Mouse (Mus musculus): ENCODE data around the gene Prkca. TPM values are rescaled to one million over a fixed set of nuclear protein-coding genes. Genes with fewer than 3 reads are reported as not detected.

Gene Prkca
- total and polyA plus RNA-seq, 2 experiments from 2014 or later: 7.9 to 32.0 TPM

- H3K4me3 ChIP-seq (ENCODE audit: low read depth, low read length): no peak overlapping the region
- no peak overlapping the region for H3K9ac ChIP-seq (replicated peaks; ENCODE audit: low read length, poor library complexity, severe bottlenecking)
- no peak for TF ChIP-seq CTCF (IDR thresholded peaks at IDR 0.05)
- ATAC-seq (ENCODE audit: low FRiP score) (no peak), DNase-seq (ENCODE audit: low spot score) (no peak)
- H3K36me3 ChIP-seq (ENCODE audit: insufficient read depth, low read length): no peaks in the 10 kb centered on the region
- H3K27ac ChIP-seq (ENCODE audit: low read depth, low read length): no peak overlapping the region
- H3K27me3 ChIP-seq (ENCODE audit: insufficient read depth, low read length): no peaks in the 10 kb centered on the region
- no peak overlapping the region for H3K4me2 ChIP-seq (ENCODE audit: low read depth, low read length, poor library complexity, severe bottlenecking)
- H3K9me3 ChIP-seq (ENCODE audit: low read length): no peaks in the 10 kb centered on the region
- WGBS: 86% methylated on average over 4 of the region's 4 CpGs
- H3K4me1 ChIP-seq (ENCODE audit: insufficient read depth, low read length): no peaks in the 10 kb centered on the region
Observed at GRCm38 (mm10) chr11:108335536-108335935, 8.2 kb downstream of the Prkca start.

GRCm38 (mm10) chr11:108334658-108335057 lies 9.1 kb downstream of the Prkca start:
- ATAC-seq (ENCODE audit: low FRiP score) (no peak), DNase-seq (ENCODE audit: low spot score) (no peak)
- no peak for TF ChIP-seq CTCF (IDR thresholded peaks at IDR 0.05)
- Histone ChIP-seq H3K4me3 (ENCODE audit: low read depth, low read length) (no peak overlapping the region), H3K27me3 (ENCODE audit: insufficient read depth, low read length) (no peaks in the 10 kb centered on the region), H3K27ac (ENCODE audit: low read depth, low read length) (no peak overlapping the region), H3K36me3 (ENCODE audit: insufficient read depth, low read length) (no peaks in the 10 kb centered on the region), H3K4me1 (ENCODE audit: insufficient read depth, low read length) (no peaks in the 10 kb centered on the region), H3K4me2 (ENCODE audit: low read depth, low read length, poor library complexity, severe bottlenecking) (no peak overlapping the region), H3K9ac (replicated peaks; ENCODE audit: low read length, poor library complexity, severe bottlenecking) (no peak overlapping the region), H3K9me3 (ENCODE audit: low read length) (no peaks in the 10 kb centered on the region)
- 78% methylated on average over 3 of the region's 3 CpGs for WGBS

DNA sequence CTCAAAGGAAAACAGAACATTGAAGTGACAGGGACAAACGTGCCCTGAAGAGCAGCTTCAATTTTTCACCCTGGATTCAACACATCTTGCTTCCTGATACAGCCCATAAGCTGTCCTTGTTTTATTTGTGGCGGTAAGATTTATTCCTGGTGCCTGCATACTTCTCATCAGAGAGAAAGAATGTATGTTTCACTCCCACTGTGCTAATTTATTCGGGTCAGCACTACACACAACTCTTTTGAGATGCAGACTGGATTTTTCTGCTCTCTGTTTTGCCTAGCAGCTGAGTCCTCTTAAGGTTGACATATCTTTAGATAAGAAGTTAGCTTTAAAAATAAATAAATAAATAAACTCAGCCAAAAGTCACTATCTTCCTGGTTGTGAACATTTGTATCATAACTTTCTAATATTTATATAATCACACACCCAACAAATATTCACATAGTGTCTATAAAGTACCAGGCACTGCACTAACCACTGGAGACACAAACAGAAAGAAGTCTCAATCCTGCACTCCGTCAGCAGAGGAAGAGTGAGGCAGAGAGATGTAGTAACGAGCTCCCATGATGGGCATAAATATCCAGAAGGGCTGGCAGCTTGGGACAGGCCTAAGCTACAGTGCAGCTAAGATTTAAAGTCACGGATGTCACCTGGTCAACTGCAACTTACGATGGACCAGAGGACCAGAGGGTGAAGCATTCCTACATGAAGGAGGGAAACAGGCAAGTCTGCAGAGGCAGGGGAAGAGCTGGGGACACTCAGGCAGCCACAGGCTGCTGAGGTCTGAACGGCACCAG lies 9.9 kb downstream of the Prkca start:
- Histone ChIP-seq H3K36me3 (ENCODE audit: insufficient read depth, low read length) (no peaks in the 10 kb centered on the region), H3K4me1 (ENCODE audit: insufficient read depth, low read length) (no peaks in the 10 kb centered on the region), H3K4me3 (ENCODE audit: low read depth, low read length) (no peak overlapping the region), H3K27me3 (ENCODE audit: insufficient read depth, low read length) (no peaks in the 10 kb centered on the region), H3K27ac (ENCODE audit: low read depth, low read length) (no peak overlapping the region), H3K9me3 (ENCODE audit: low read length) (no peaks in the 10 kb centered on the region), H3K4me2 (ENCODE audit: low read depth, low read length, poor library complexity, severe bottlenecking) (no peak overlapping the region), H3K9ac (replicated peaks; ENCODE audit: low read length, poor library complexity, severe bottlenecking) (no peak overlapping the region)
- no peak for TF ChIP-seq CTCF (IDR thresholded peaks at IDR 0.05)
- 50% methylated on average over 8 of the region's 8 CpGs for WGBS
- DNase-seq (ENCODE audit: low spot score): no peak
- ATAC-seq (ENCODE audit: low FRiP score): no peak

DNA sequence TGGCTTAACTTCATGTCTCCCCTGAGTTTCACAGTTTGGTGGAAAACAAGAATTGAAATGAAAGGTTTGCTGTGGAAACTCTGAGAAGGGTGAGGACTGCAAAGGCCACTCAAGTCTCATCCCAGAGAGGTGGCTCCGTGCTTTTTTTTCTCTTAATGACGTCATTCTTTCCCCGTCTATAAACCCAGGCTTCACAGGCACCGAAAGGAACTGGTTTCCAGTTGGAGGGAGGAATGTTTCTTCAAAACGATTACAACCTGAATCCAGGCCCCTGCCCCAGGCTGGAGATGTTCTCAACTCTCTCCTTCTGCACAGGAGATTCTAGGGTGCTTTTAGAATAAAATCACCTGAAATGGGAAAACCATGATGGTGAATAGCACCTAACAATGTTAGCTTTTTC lies 10.7 kb downstream of the Prkca start:
- Histone ChIP-seq H3K27me3 (ENCODE audit: insufficient read depth, low read length) (no peaks in the 10 kb centered on the region), H3K4me3 (ENCODE audit: low read depth, low read length) (no peak overlapping the region), H3K4me1 (ENCODE audit: insufficient read depth, low read length) (no peaks in the 10 kb centered on the region), H3K4me2 (ENCODE audit: low read depth, low read length, poor library complexity, severe bottlenecking) (no peak overlapping the region), H3K9ac (replicated peaks; ENCODE audit: low read length, poor library complexity, severe bottlenecking) (no peak overlapping the region), H3K9me3 (ENCODE audit: low read length) (no peaks in the 10 kb centered on the region), H3K36me3 (ENCODE audit: insufficient read depth, low read length) (no peaks in the 10 kb centered on the region), H3K27ac (ENCODE audit: low read depth, low read length) (no peak overlapping the region)
- WGBS: 60% methylated on average over 5 of the region's 5 CpGs
- no peak for TF ChIP-seq CTCF (IDR thresholded peaks at IDR 0.05)
- ATAC-seq (ENCODE audit: low FRiP score) (no peak), DNase-seq (ENCODE audit: low spot score) (no peak)

- Histone ChIP-seq H3K36me3 (ENCODE audit: insufficient read depth, low read length) (no peaks in the 10 kb centered on the region), H3K9ac (replicated peaks; ENCODE audit: low read length, poor library complexity, severe bottlenecking) (no peak overlapping the region), H3K4me3 (ENCODE audit: low read depth, low read length) (no peak overlapping the region), H3K4me1 (ENCODE audit: insufficient read depth, low read length) (no peaks in the 10 kb centered on the region), H3K27ac (ENCODE audit: low read depth, low read length) (no peak overlapping the region), H3K4me2 (ENCODE audit: low read depth, low read length, poor library complexity, severe bottlenecking) (no peak overlapping the region), H3K27me3 (ENCODE audit: insufficient read depth, low read length) (no peaks in the 10 kb centered on the region), H3K9me3 (ENCODE audit: low read length) (no peaks in the 10 kb centered on the region)
- no peak for ATAC-seq (ENCODE audit: low FRiP score)
- no peak for DNase-seq (ENCODE audit: low spot score)
- TF ChIP-seq CTCF (IDR thresholded peaks at IDR 0.05): no peak
- WGBS: 82% methylated on average over 11 of the region's 11 CpGs
Observed at GRCm38 (mm10) chr11:108330818-108331217, 12.9 kb downstream of the Prkca start.

- TF ChIP-seq CTCF (IDR thresholded peaks at IDR 0.05): no peak
- 91% methylated on average over 8 of the region's 8 CpGs for WGBS
Observed at GRCm38 (mm10) chr11:108325943-108326342, 17.8 kb downstream of the Prkca start.

More at GRCm38 (mm10) chr11:108325943-108326342, 17.8 kb downstream of the Prkca start:
- H3K27me3 ChIP-seq (ENCODE audit: insufficient read depth, low read length): no peaks in the 10 kb centered on the region
- ATAC-seq (ENCODE audit: low FRiP score) (no peak), DNase-seq (ENCODE audit: low spot score) (no peak)
- H3K9ac ChIP-seq (replicated peaks; ENCODE audit: low read length, poor library complexity, severe bottlenecking): no peak overlapping the region
- H3K4me2 ChIP-seq (ENCODE audit: low read depth, low read length, poor library complexity, severe bottlenecking): no peak overlapping the region
- H3K4me1 ChIP-seq (ENCODE audit: insufficient read depth, low read length): no peaks in the 10 kb centered on the region
- no peaks in the 10 kb centered on the region for H3K36me3 ChIP-seq (ENCODE audit: insufficient read depth, low read length)
- H3K27ac ChIP-seq (ENCODE audit: low read depth, low read length): no peak overlapping the region
- no peak overlapping the region for H3K4me3 ChIP-seq (ENCODE audit: low read depth, low read length)
- H3K9me3 ChIP-seq (ENCODE audit: low read length): no peaks in the 10 kb centered on the region
